Mouse (Mus musculus) Patski (cell line): ENCODE measurements around the gene Ldlr. TPM values are rescaled to one million over a fixed set of nuclear protein-coding genes. Genes with fewer than 3 reads are reported as not detected.

Experiments
- ATAC-seq: fragments of 100-300 bp; one replicate; pipeline ENCODE4 v1.8.0; 2021
- CTCF ChIA-PET: fragments of 350-600 bp; sonication (Branson Sonifier 250); formaldehyde crosslinking; loops from one replicate; lab custom pipeline; 2022; ENCODE audit warnings: inconsistent platforms; lab: Charles Lee
- POLR2A ChIA-PET: fragments of 350-600 bp; sonication (Branson Sonifier 250); formaldehyde crosslinking; loops from one replicate; lab custom pipeline; 2022; ENCODE audit warnings: antibody characterized with exemption, inconsistent platforms; lab: Charles Lee
- DNase-seq: peaks from one replicate; pipeline ENCODE4 v3.0.0-alpha.2; 2011; ENCODE audit warnings: low read depth, low spot score
- H3K27me3 ChIP-seq: fragments of 371-371 bp; one replicate; pipeline ENCODE4 v1.5.1; 2021
- CTCF ChIP-seq: fragments of 100-300 bp; IDR thresholded peaks from one replicate; pipeline ENCODE4 v1.5.1; 2021
- in situ Hi-C: fragments of 300-500 bp; cut with MboI; formaldehyde crosslinking; loops from 3 replicates; pipeline ENCODE4 v1.11.1; 2018; ENCODE audit warnings: low pct_unique_long_range_greater_than_20kb, mixed read lengths
- polyA plus RNA-seq: library from polyadenylated mRNA; unstranded; gene quantifications from one replicate; pipeline ENCODE4 v1.2.3, GENCODE M21; 2021

Ldlr gene
- polyA plus RNA-seq, 1 experiment from 2014 or later: 38.4 TPM

DNA sequence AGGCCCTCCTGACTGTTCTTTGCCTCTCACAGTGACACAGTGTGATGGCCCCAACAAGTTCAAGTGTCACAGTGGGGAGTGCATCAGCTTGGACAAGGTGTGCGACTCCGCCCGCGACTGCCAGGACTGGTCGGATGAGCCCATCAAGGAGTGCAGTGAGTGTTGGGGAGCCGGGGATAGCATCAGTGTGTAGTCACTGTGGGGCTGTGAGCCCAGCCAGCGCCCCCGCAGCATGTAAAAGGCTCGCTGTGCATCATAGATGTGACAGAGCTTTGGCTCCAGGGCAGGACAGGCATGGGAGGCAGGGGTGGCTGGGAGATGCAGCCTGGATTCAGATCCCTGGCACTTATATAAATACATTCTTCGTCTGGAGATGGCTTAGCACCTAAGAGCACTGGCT is 13.9 kb downstream of the Ldlr start:
- in situ Hi-C loops: no loop called here
- ChIA-PET POLR2A (interaction anchor here (0.6 kb wide), 1 partner anchor 46 kb away, joined by 3 read pairs; no protein-coding TSS in a partner anchor), CTCF (interaction anchor here (1.7 kb wide), 1 partner anchor 53 kb away, joined by 5 read pairs; no protein-coding TSS in a partner anchor)
- ATAC-seq: no peak
- DNase-seq: no peak
- no peaks in the 10 kb centered on the region for H3K27me3 ChIP-seq
- no peak for TF ChIP-seq CTCF

DNA sequence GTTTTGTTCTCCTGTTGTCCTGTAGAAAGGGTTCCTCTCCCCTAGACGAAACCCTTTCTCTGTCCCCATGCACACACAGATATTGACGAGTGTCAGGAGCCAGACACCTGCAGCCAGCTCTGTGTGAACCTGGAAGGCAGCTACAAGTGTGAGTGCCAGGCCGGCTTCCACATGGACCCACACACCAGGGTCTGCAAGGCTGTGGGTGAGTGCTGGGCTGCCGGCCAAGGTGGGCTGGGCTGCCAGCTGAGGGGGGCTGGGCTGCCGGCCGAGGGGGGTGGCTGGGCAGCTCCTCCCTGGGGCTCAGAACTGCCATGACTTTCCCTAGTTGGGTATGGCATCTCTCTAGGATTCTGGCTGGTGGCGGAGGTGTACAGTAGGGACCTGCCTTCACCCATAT is 15.5 kb downstream of the Ldlr start:
- no peak for TF ChIP-seq CTCF
- ChIA-PET CTCF (no interaction called here), POLR2A (interaction anchor here (1.4 kb wide), 1 partner anchor 10 kb away, joined by 3 read pairs; no protein-coding TSS in a partner anchor)
- in situ Hi-C loops: no loop called here
- ATAC-seq (no peak), DNase-seq (no peak)
- no peaks in the 10 kb centered on the region for H3K27me3 ChIP-seq

DNA sequence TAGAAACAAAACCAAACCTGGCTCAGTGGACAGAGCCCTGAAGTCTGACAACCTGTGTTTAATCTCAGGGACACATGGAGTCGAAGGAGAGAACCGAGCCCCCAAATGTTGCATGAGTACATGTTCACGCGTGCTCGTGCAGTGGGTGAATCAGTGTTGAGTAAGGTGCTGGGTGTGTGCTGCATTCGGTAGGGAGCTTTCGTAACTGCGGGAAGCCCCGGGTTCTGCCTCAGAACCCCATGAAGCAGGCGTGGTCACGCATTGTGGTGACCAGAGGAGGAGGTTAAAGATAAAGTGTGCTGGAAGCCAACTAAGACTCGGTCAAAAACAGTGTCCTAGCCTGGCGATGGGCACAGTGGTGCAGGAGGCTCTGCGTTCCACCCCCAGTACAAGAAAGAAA is 17.1 kb downstream of the Ldlr start:
- H3K27me3 ChIP-seq: no peaks in the 10 kb centered on the region
- ChIA-PET CTCF (interaction anchor here (1.1 to 1.5 kb wide), 2 partner anchors 12 to 20 kb away, joined by 3 read pairs; no protein-coding TSS in a partner anchor), POLR2A (no interaction called here)
- no peak for ATAC-seq
- no peak for DNase-seq
- no peak for TF ChIP-seq CTCF
- in situ Hi-C loops: no loop called here

DNA sequence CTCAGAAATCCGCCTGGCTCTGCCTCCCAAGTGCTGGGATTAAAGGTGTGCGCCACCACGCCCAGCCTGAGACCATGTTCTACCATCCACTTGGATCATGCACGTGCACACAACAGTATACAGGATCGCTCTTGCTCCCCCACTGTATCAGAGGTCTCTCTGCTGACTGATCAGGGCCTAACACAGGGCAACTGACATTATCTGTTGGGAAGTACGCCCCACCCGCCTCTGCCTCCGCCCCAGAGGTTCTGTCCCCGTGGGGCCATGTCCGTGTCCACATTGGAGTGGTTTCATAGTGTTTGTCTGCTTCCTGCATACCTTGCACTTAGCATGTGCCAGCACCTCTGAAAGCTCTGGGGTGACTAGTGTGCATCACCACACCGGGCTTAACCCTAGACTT is 18.2 kb downstream of the Ldlr start:
- DNase-seq: no peak
- CTCF ChIA-PET: no interaction called here
- no peak for TF ChIP-seq CTCF
- no peaks in the 10 kb centered on the region for H3K27me3 ChIP-seq
- POLR2A ChIA-PET: interaction anchor here (0.7 kb wide), 1 partner anchor 55 kb away, joined by 10 read pairs; no protein-coding TSS in a partner anchor
- in situ Hi-C loops: no loop called here
- ATAC-seq: no peak

DNA sequence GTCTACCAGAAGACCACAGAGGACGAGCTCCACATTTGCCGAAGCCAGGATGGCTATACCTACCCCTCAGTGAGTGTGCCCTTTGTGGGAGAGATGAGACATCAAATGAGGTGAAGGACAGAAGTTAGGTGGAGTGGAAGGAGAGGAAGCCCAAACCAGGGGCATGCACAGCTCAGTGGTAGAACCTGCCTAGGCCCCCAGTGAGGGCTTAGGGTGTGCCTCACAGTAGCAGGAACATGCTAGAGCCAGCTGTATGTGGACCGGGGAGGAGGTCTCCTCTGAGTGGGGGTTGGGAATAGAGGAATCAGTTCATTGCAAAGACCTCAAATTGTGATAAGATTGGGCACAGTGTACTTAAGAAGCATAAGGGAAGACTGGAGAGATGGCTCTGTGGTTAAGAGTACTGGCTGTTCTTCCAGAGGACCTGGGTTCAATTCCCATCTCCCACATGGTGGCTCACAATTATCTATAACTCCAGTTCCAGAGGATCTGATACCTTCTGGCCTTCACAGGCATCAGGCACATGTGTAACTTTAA is 24.0 kb downstream of the Ldlr start:
- DNase-seq (no peak), ATAC-seq (no peak)
- ChIA-PET POLR2A (no interaction called here), CTCF (interaction anchor here (1.3 to 1.5 kb wide), 2 partner anchors 11 to 58 kb away, joined by 3 to 4 read pairs; no protein-coding TSS in a partner anchor)
- in situ Hi-C loops: no loop called here
- H3K27me3 ChIP-seq: no peaks in the 10 kb centered on the region
- no peak for TF ChIP-seq CTCF

DNA sequence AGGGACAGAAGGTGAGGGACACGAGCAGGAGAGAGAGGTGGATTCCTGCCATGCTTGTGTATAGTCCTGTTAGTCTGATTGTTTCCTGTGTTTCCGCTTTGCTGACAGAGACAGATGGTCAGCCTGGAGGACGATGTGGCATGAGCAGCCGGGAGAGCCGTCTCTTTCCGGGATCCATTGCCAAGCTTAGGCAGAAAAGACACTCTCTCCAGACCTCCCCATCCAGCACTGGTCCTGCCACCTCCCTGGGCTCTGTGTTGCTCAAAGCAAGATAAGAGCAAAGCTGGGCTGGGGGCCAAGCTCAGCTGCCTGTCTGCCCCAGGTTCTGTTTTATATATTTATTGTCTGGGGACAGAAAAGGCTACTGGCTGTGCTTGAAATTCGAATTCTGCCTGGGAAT is 24.8 kb downstream of the Ldlr start:
- in situ Hi-C loops: no loop called here
- POLR2A ChIA-PET: interaction anchor here (0.9 to 1.4 kb wide), 2 partner anchors 9 to 24 kb away, joined by 3 read pairs; no protein-coding TSS in a partner anchor
- TF ChIP-seq CTCF: no peak
- CTCF ChIA-PET: interaction anchor here (1.3 to 1.5 kb wide), 2 partner anchors 12 to 57 kb away, joined by 3 to 4 read pairs; no protein-coding TSS in a partner anchor
- ATAC-seq (no peak), DNase-seq (no peak)
- no peaks in the 10 kb centered on the region for H3K27me3 ChIP-seq

DNA sequence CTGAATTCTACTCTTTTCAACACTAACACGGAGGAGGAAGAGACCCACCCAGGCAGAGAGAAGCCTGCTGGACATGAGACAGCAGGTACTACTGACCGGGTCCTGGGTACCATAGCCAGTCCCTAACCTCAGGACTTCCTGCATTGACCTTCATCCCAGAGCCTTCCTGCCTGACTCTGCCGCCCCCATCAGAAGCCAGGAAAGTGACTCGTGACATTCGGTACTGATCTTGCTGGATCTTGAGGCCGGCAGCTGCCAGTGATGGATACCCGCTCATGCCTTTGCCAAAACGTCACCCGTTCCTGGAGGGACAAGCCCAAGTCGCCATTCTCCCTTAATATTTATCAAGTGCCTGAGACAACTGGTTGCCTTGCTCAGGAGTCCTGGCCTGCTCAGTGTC is 25.2 kb downstream of the Ldlr start:
- in situ Hi-C loops: no loop called here
- no peaks in the 10 kb centered on the region for H3K27me3 ChIP-seq
- TF ChIP-seq CTCF: no peak
- ChIA-PET POLR2A (interaction anchor here (0.9 to 1.4 kb wide), 2 partner anchors 10 to 24 kb away, joined by 3 read pairs; no protein-coding TSS in a partner anchor), CTCF (interaction anchor here (1.3 kb wide), 1 partner anchor 56 kb away, joined by 3 read pairs; no protein-coding TSS in a partner anchor)
- DNase-seq (no peak), ATAC-seq (no peak)

DNA sequence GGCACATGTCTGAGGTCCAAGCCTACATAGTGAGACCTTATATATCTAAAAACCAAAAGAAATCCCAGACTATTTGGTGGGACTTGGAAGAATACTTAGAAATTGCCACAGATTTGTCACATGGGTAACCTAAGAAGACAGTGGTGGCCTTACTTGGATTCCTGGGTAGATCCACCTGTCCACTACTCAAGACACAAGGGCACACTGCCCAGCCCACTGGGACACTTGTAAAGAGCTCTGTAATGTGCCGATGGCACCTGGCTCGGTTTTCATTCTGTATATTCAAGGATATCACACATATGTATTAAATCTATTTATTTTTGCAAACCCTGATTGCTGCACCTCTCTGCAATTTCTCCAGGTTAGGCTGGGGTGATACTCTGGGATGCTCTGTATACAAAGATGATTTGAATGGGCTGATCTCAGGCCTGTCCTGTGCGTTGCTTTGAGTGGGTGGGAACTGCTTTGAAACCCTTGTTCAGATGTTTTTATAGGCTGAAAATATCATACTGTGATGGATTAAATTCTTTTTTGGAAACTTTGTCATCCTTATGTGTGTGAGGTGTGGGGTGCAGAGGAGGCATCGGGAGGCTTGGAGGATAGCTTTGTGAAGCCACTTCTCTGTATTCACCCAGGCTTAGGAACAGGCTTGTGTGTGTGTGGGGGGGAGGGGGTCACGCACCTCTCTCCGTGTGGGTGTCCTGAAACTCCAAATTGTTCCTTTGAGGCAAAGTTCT is 26.3 kb downstream of the Ldlr start:
- in situ Hi-C loops: loop anchor here (5.0 to 10.0 kb wide), 2 partner anchors 53 to 125 kb away; no protein-coding TSS in a partner anchor
- H3K27me3 ChIP-seq: no peaks in the 10 kb centered on the region
- POLR2A ChIA-PET: interaction anchor here (0.9 to 1.4 kb wide), 2 partner anchors 11 to 30 kb away, joined by 3 read pairs; no protein-coding TSS in a partner anchor
- DNase-seq: no peak
- TF ChIP-seq CTCF: no peak
- CTCF ChIA-PET: interaction anchor here (1.0 to 1.5 kb wide), 2 partner anchors 14 to 55 kb away, joined by 3 to 6 read pairs; no protein-coding TSS in a partner anchor
- ATAC-seq: no peak

DNA sequence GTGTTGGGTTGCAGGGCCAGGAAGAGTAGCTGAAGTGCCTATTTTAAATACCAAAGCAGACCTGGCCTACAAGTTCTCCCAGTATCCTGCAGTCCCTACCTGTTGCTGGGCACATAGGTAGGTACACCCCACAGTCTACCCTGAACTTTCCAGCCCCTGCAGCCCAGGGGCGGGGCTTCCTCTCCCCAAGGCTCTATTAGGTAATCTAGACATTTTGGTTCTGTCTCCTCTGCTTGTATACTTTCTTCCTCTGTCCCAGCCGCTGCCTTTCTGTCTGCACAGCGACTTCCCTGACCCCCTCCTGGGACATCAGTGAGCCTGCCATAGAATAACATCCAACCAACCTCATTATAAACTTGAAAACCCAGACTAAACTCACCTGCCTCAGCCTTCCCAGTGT is 27.1 kb downstream of the Ldlr start:
- ATAC-seq (no peak), DNase-seq (no peak)
- H3K27me3 ChIP-seq: no peaks in the 10 kb centered on the region
- CTCF ChIA-PET: interaction anchor here (1.0 to 1.5 kb wide), 3 partner anchors 11 to 54 kb away, joined by 3 to 6 read pairs (median 6); no protein-coding TSS in a partner anchor
- POLR2A ChIA-PET: interaction anchor here (0.9 kb wide), 1 partner anchor 31 kb away, joined by 3 read pairs; no protein-coding TSS in a partner anchor
- no peak for TF ChIP-seq CTCF
- in situ Hi-C loops: loop anchor here (5.0 to 10.0 kb wide), 2 partner anchors 52 to 124 kb away; no protein-coding TSS in a partner anchor

DNA sequence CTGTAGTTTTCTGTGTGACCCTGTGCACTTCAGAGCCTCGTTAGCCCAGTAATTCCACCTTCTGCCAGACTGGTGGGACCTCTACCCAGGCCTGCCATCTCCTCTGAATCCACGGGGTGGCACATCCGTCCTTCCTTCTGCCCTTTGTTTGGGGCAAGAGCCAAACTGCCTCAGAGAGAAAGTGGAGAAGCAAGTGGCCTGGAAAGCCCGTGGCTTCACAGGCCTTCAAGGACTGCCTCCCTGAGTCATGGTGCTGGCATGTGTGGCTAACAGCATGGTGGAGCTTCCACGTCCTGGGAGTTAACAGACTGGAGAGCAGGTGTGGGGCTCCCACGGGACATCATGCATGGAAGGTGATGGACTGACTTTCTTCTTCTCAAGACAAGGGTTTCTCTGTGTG is 28.1 kb downstream of the Ldlr start:
- peak; percentile 82 for ATAC-seq
- TF ChIP-seq CTCF: no peak
- in situ Hi-C loops: loop anchor here (5.0 to 10.0 kb wide), 2 partner anchors 51 to 123 kb away; no protein-coding TSS in a partner anchor
- DNase-seq: peak; percentile 83
- no peaks in the 10 kb centered on the region for H3K27me3 ChIP-seq
- ChIA-PET POLR2A (interaction anchor here (1.4 kb wide), 1 partner anchor 10 kb away, joined by 4 read pairs; no protein-coding TSS in a partner anchor), CTCF (interaction anchor here (0.7 to 2.1 kb wide), 5 partner anchors 10 to 130 kb away, joined by 3 to 7 read pairs (median 3); partner anchors contain the start of gene Angptl8)
